Mouse (Mus musculus) E14TG2a.4 (cell line): ENCODE measurements around the gene Ktn1.

Experiments used
- CTCF ChIP-seq: conservative IDR thresholded peaks from 2 replicates; pipeline ENCODE4 v1.5.1; 2014; ENCODE audit warnings: low read length
- NANOG ChIP-seq: IDR thresholded peaks from 2 replicates; pipeline ENCODE4 v1.6.1; 2014; ENCODE audit warnings: borderline replicate concordance, low read length, mixed read lengths
- POU5F1 ChIP-seq: IDR thresholded peaks from 2 replicates; pipeline ENCODE4 v1.6.1; 2014; ENCODE audit warnings: low read length, borderline replicate concordance

GRCm38 (mm10) chr14:47751422-47752205 is 103.4 kb downstream of the Ktn1 start:
- peak; percentile 33 for TF ChIP-seq CTCF
- TF ChIP-seq NANOG, result no peak
- TF ChIP-seq POU5F1, result no peak
